Mouse (Mus musculus) midbrain, embryonic 14.5 days (tissue): ENCODE measurements around the gene Bex6. TPM values are rescaled to one million over a fixed set of nuclear protein-coding genes. Genes with fewer than 3 reads are reported as not detected.

Experiments used
- ATAC-seq: fragments of 200-750 bp; cut with Nextera tagmentation; 2 replicates; pipeline ENCODE4 v1.8.0; 2017; ENCODE audit warnings: moderate number of reproducible peaks, moderate library complexity; ENCODE audit not compliant: low FRiP score, low TSS enrichment
- DNase-seq: peaks from one replicate; pipeline ENCODE4 v3.0.0-alpha.2; 2015
- H3K27ac ChIP-seq: fragments of 300-500 bp; sonication (generic); replicated peaks from 2 replicates; pipeline ENCODE4 v1.5.1; 2014; ENCODE audit warnings: mild to moderate bottlenecking, low read depth, low read length, moderate library complexity
- H3K27me3 ChIP-seq: fragments of 300-500 bp; sonication (generic); 2 replicates; pipeline ENCODE4 v1.6.1; 2014; ENCODE audit warnings: low read length, control low read depth, mixed read lengths; ENCODE audit not compliant: control insufficient read depth, insufficient read depth
- H3K36me3 ChIP-seq: fragments of 300-500 bp; sonication (generic); 2 replicates; pipeline ENCODE4 v1.6.1; 2014; ENCODE audit warnings: low read length, control low read depth; ENCODE audit not compliant: control insufficient read depth, insufficient read depth
- H3K4me1 ChIP-seq: fragments of 300-500 bp; sonication (generic); 2 replicates; pipeline ENCODE4 v1.6.1; 2014; ENCODE audit warnings: mild to moderate bottlenecking, antibody characterized with exemption, low read length, control low read depth; ENCODE audit not compliant: control insufficient read depth, insufficient read depth
- H3K4me2 ChIP-seq: fragments of 300-500 bp; sonication (generic); 2 replicates; pipeline ENCODE4 v1.6.1; 2014; ENCODE audit warnings: mild to moderate bottlenecking, low read length, moderate library complexity
- H3K4me3 ChIP-seq: fragments of 300-500 bp; sonication (generic); replicated peaks from 2 replicates; pipeline ENCODE4 v1.5.1; 2014; ENCODE audit warnings: low read depth, low read length
- H3K9ac ChIP-seq: fragments of 300-500 bp; sonication (generic); replicated peaks from 2 replicates; pipeline ENCODE4 v1.6.1; 2014; ENCODE audit warnings: mild to moderate bottlenecking, low read length, moderate library complexity
- H3K9me3 ChIP-seq: fragments of 300-500 bp; sonication (generic); 2 replicates; pipeline ENCODE4 v1.6.1; 2016; ENCODE audit warnings: low read length, control low read depth, mixed read lengths; ENCODE audit not compliant: control insufficient read depth
- WGBS: fragments of 180-500 bp; shearing (Covaris S2); extraction: QIAGEN DNeasy Blood & Tissue Kit; methylation state at CpG from one replicate; pipeline ENCODE4 v1.1.7; 2014; 5-methylcytosine and 5-hydroxymethylcytosine counted together
- polyA plus RNA-seq: library from polyadenylated mRNA; unstranded; fragments of >200 nt; fragmentation: Nextera tagmentation; extraction: Ambion mirVana; gene quantifications from 2 replicates; pipeline ENCODE4 v1.2.1, GENCODE M21; 2014

Bex6 gene
- polyA plus RNA-seq = not detected in 2 replicates

DNA sequence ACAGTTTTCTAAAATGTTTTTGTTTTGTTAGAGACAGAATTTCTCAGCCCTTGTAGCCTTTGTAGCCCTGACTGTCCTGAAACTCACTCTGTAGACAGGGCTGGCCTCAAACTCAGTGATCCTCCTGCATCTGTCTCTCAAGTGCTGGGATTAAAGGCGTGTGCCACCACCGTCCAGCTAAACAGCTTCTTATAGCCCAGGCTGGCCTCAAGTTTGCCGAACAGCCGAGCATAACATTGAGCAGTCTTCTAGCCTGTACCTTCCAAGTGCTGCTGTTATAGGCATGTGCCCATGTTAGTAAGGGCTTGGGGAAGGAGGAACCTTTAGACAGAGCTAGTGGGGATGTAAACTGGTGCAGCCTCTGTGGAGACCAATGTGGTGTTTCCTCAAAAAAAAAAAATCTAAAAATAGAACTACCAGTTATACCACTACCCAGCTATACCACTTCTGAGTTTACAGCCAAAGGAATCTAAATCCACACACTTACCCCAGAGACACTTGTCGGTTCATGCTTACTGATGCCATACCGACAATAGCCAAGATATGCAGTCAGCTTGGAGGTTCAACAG, at the start of gene Bex6:
Bex6 (plus strand) TSS at position 491 of the 569 bp plus-strand sequence.
- no peaks in the 10 kb centered on the region for H3K27me3 ChIP-seq
- H3K36me3 ChIP-seq = no peaks in the 10 kb centered on the region
- H3K4me3 ChIP-seq = no peak within 1 kb of the TSS
- no peak within 1 kb of the TSS for H3K27ac ChIP-seq
- H3K9ac ChIP-seq = no peak within 1 kb of the TSS
- DNase-seq = no peak
- no peaks in the 10 kb centered on the region for H3K9me3 ChIP-seq
- H3K4me2 ChIP-seq = no peak within 1 kb of the TSS
- H3K4me1 ChIP-seq = no peaks in the 10 kb centered on the region
- ATAC-seq = no peak
- WGBS = 89% methylated on average over 6 of the region's 6 CpGs

DNA sequence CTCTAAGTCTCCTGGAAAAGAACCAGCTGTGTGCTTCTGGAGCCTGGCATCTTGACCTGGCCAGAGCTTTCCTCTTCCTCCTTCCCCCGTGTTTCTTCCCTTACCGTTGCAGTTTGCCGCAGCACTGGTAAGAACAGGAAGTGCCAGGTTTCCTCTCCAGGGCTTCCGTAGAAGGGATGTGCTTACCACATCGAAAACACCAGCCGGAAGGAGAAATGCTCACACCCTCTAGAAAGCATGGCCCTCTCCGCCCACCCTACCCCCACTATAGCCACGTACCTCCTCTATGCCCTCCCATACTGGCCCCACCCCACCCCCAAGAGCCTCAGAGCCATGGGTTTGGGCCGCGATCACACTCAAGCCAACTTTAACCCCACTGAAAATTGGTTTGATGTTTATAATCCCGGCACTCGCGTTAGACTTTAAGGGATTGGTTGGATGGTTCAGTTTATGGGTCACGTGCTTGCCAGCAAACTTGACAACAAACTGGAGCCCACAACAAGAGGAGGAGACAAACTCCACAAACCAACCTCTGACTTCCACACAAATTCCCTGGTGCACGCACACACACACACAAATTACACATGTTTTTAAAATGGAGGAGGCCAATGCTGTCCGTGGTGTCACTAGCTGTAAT, 49.3 kb upstream of the Bex6 start:
- 83% methylated on average over 16 of the region's 16 CpGs for WGBS
- Histone ChIP-seq H3K9me3 (no peaks in the 10 kb centered on the region), H3K36me3 (no peaks in the 10 kb centered on the region), H3K4me2 (no peak overlapping the region), H3K4me1 (no peaks in the 10 kb centered on the region), H3K4me3 (no peak overlapping the region), H3K27ac (no peak overlapping the region), H3K9ac (no peak overlapping the region), H3K27me3 (no peaks in the 10 kb centered on the region)
- DNase-seq = no peak
- no peak for ATAC-seq

GRCm38 (mm10) chr16:32133148-32133547, 46.5 kb upstream of the Bex6 start:
- ATAC-seq (no peak), DNase-seq (no peak)
- H3K4me2 ChIP-seq = no peak overlapping the region
- no peaks in the 10 kb centered on the region for H3K4me1 ChIP-seq
- H3K9me3 ChIP-seq = no peaks in the 10 kb centered on the region
- no peak overlapping the region for H3K27ac ChIP-seq
- WGBS = 85% methylated on average over 3 of the region's 3 CpGs
- H3K27me3 ChIP-seq = no peaks in the 10 kb centered on the region
- no peak overlapping the region for H3K4me3 ChIP-seq
- H3K9ac ChIP-seq = no peak overlapping the region
- no peaks in the 10 kb centered on the region for H3K36me3 ChIP-seq

- H3K27me3 ChIP-seq = no peaks in the 10 kb centered on the region
- H3K9ac ChIP-seq = no peak overlapping the region
- no peak overlapping the region for H3K4me3 ChIP-seq
- H3K4me2 ChIP-seq = no peak overlapping the region
- H3K27ac ChIP-seq = no peak overlapping the region
- no peaks in the 10 kb centered on the region for H3K36me3 ChIP-seq
- ATAC-seq (no peak), DNase-seq (no peak)
- H3K4me1 ChIP-seq = no peaks in the 10 kb centered on the region
- WGBS = 83% methylated on average over 7 of the region's 7 CpGs
- no peaks in the 10 kb centered on the region for H3K9me3 ChIP-seq
These were observed 43.7 kb upstream of the Bex6 start for GRCm38 (mm10) chr16:32135842-32136357.

- WGBS = 97% methylated on average over 1 of the region's 1 CpGs
- Histone ChIP-seq H3K9me3 (no peaks in the 10 kb centered on the region), H3K27me3 (no peaks in the 10 kb centered on the region), H3K36me3 (no peaks in the 10 kb centered on the region), H3K4me3 (no peak overlapping the region), H3K4me1 (no peaks in the 10 kb centered on the region), H3K27ac (no peak overlapping the region), H3K4me2 (no peak overlapping the region), H3K9ac (no peak overlapping the region)
- no peak for ATAC-seq
- no peak for DNase-seq
These were observed 40.7 kb upstream of the Bex6 start for GRCm38 (mm10) chr16:32138954-32139353.

DNA sequence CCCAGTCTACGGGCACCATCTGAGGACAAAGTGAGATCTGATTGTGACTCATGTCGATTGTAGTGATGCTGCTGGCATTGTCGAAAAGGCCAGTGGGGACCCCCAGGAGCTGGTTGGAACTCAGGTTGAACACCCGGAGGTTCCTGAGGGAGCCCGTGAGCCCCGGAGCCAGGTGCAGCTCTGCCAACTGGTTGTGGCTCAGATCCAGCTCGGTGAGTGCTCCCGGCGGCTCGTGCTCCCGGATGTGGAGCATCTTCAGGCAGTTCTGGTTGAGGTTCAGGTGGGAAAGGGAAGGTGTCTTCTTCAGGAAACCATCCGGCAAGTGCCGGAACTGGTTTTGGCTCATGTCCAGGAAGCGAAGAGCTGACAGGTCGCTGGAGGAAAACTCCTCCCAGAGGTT, 35.9 kb upstream of the Bex6 start:
- no peak overlapping the region for H3K9ac ChIP-seq

GRCm38 (mm10) chr16:32144592-32144991, 35.0 kb upstream of the Bex6 start:
- Histone ChIP-seq H3K27ac (no peak overlapping the region), H3K9ac (no peak overlapping the region), H3K9me3 (no peaks in the 10 kb centered on the region), H3K4me2 (no peak overlapping the region), H3K36me3 (no peaks in the 10 kb centered on the region), H3K4me1 (no peaks in the 10 kb centered on the region), H3K4me3 (no peak overlapping the region), H3K27me3 (no peaks in the 10 kb centered on the region)
- WGBS = 92% methylated on average over 17 of the region's 17 CpGs
- no peak for DNase-seq
- ATAC-seq = no peak

More for the DNA sequence above, 35.9 kb upstream of the Bex6 start:
- Histone ChIP-seq H3K4me1 (no peaks in the 10 kb centered on the region), H3K36me3 (no peaks in the 10 kb centered on the region), H3K4me3 (no peak overlapping the region), H3K27ac (no peak overlapping the region), H3K4me2 (no peak overlapping the region), H3K27me3 (no peaks in the 10 kb centered on the region), H3K9me3 (no peaks in the 10 kb centered on the region)
- ATAC-seq (no peak), DNase-seq (no peak)
- WGBS = 94% methylated on average over 15 of the region's 15 CpGs

GRCm38 (mm10) chr16:32147589-32148207, 31.9 kb upstream of the Bex6 start:
- WGBS = 57% methylated on average over 11 of the region's 13 CpGs
- ATAC-seq = no peak

More at GRCm38 (mm10) chr16:32147589-32148207, 31.9 kb upstream of the Bex6 start:
- no peak overlapping the region for H3K27ac ChIP-seq
- H3K4me3 ChIP-seq = no peak overlapping the region
- no peak overlapping the region for H3K9ac ChIP-seq
- H3K27me3 ChIP-seq = no peaks in the 10 kb centered on the region
- DNase-seq = peak; percentile 39
- no peaks in the 10 kb centered on the region for H3K4me1 ChIP-seq
- H3K36me3 ChIP-seq = no peaks in the 10 kb centered on the region
- H3K4me2 ChIP-seq = peak overlapping the region; percentile 28
- no peaks in the 10 kb centered on the region for H3K9me3 ChIP-seq
